Mouse (Mus musculus): ENCODE results near the gene Smco2.

- TF ChIP-seq CTCF (IDR thresholded peaks at IDR 0.05; ENCODE audit: extremely low read depth, insufficient read depth, insufficient read length, insufficient replicate concordance) (no peak), POLR2A (IDR thresholded peaks at IDR 0.05; ENCODE audit: low read depth, low read length) (no peak)
These were observed 65.9 kb downstream of the Smco2 start for GRCm38 (mm10) chr6:146915808-146916207.

All from spleen, adult 2 months (tissue).